Mouse (Mus musculus) NIH3T3 (cell line): Measurements from ENCODE around the gene Chrm1.
"Not testable (repeated sequence)": the region's sequence is repeated elsewhere in the genome, so short reads cannot be mapped to it uniquely, and the experiment has no call there.

ENCODE experiments used
- DNase-seq: peaks from one replicate; pipeline ENCODE4 v3.0.0-alpha.2; 2012; ENCODE audit warnings: low read depth

Gene Chrm1

GRCm38 (mm10) chr19:8716767-8717475, 53.3 kb downstream of the Chrm1 start:
- DNase-seq = no peak

- peak; percentile 90 for DNase-seq
These were observed 54.8 kb downstream of the Chrm1 start for GRCm38 (mm10) chr19:8718357-8718756.

- DNase-seq = not testable (repeated sequence)
These were observed 55.4 kb downstream of the Chrm1 start for GRCm38 (mm10) chr19:8719037-8719436.

GRCm38 (mm10) chr19:8721378-8721777, 57.8 kb downstream of the Chrm1 start:
- no peak for DNase-seq

- DNase-seq = no peak
These were observed 58.4 kb downstream of the Chrm1 start for GRCm38 (mm10) chr19:8722021-8722420.

GRCm38 (mm10) chr19:8722559-8722906, 58.9 kb downstream of the Chrm1 start:
- DNase-seq = no peak

- DNase-seq = peak; percentile 99
These were observed 59.5 kb downstream of the Chrm1 start, which contains the start of gene Slc3a2 for GRCm38 (mm10) chr19:8722907-8723573. TSS of gene Slc3a2 (minus strand) at chr19:8723369.

- peak; percentile 44 for DNase-seq
These were observed 60.2 kb downstream of the Chrm1 start for GRCm38 (mm10) chr19:8723574-8724346.

GRCm38 (mm10) chr19:8724392-8724791, 60.8 kb downstream of the Chrm1 start:
- no peak for DNase-seq

- no peak for DNase-seq
These were observed 61.6 kb downstream of the Chrm1 start for GRCm38 (mm10) chr19:8725081-8725613.

- DNase-seq = peak; percentile 40
These were observed 63.2 kb downstream of the Chrm1 start for GRCm38 (mm10) chr19:8726609-8727390.

- DNase-seq = no peak
These were observed 64.0 kb downstream of the Chrm1 start for GRCm38 (mm10) chr19:8727495-8728114.

GRCm38 (mm10) chr19:8728335-8729099, 64.9 kb downstream of the Chrm1 start:
- DNase-seq = not testable (repeated sequence)
